Mouse (Mus musculus) stomach, embryonic 14.5 days (tissue): Measurements from ENCODE around the gene Isoc2a. TPM values are rescaled to one million over a fixed set of nuclear protein-coding genes. Genes with fewer than 3 reads are reported as not detected.

Source experiments
- ATAC-seq: fragments of 200-750 bp; cut with Nextera tagmentation; 2 replicates; pipeline ENCODE4 v1.8.0; 2017; ENCODE audit warnings: low read depth, moderate TSS enrichment; ENCODE audit not compliant: insufficient number of reproducible peaks, insufficient read depth, low FRiP score
- H3K27ac ChIP-seq: fragments of 300-500 bp; sonication (generic); 2 replicates; pipeline ENCODE4 v1.5.1; 2014; ENCODE audit warnings: mild to moderate bottlenecking, low read length, moderate library complexity, mixed read lengths
- H3K27me3 ChIP-seq: fragments of 300-500 bp; sonication (generic); 2 replicates; pipeline ENCODE4 v1.6.1; 2014; ENCODE audit warnings: low read length, control low read depth, mixed read lengths; ENCODE audit not compliant: control insufficient read depth, insufficient read depth
- H3K36me3 ChIP-seq: fragments of 300-500 bp; sonication (generic); 2 replicates; pipeline ENCODE4 v1.6.1; 2014; ENCODE audit warnings: mild to moderate bottlenecking, control low read depth, low read length, moderate library complexity, mixed read lengths; ENCODE audit not compliant: control insufficient read depth, insufficient read depth
- H3K4me1 ChIP-seq: fragments of 300-500 bp; sonication (generic); 2 replicates; pipeline ENCODE4 v1.6.1; 2014; ENCODE audit warnings: low read length, control low read depth, mixed read lengths; ENCODE audit not compliant: control insufficient read depth, insufficient read depth
- H3K4me2 ChIP-seq: fragments of 300-500 bp; sonication (generic); replicated peaks from 2 replicates; pipeline ENCODE4 v1.6.1; 2014; ENCODE audit warnings: low read depth, low read length, control low read depth
- H3K4me3 ChIP-seq: fragments of 300-500 bp; sonication (generic); 2 replicates; pipeline ENCODE4 v1.5.1; 2014; ENCODE audit warnings: low read depth, low read length, control low read depth
- H3K9ac ChIP-seq: fragments of 300-500 bp; sonication (generic); replicated peaks from 2 replicates; pipeline ENCODE4 v1.6.1; 2014; ENCODE audit warnings: low read depth, mild to moderate bottlenecking, control low read depth, low read length, moderate library complexity, mixed read lengths
- H3K9me3 ChIP-seq: fragments of 300-500 bp; sonication (generic); 2 replicates; pipeline ENCODE4 v1.6.1; 2016; ENCODE audit warnings: low read depth, low read length, control low read depth; ENCODE audit not compliant: control insufficient read depth
- WGBS: fragments of 180-500 bp; shearing (Covaris S2); extraction: QIAGEN DNeasy Blood & Tissue Kit; methylation state at CpG from one replicate; pipeline ENCODE4 v1.1.7; 2014; 5-methylcytosine and 5-hydroxymethylcytosine counted together
- polyA plus RNA-seq: library from polyadenylated mRNA; unstranded; fragments of >200 nt; fragmentation: Nextera tagmentation; extraction: Ambion mirVana; gene quantifications from 2 replicates; pipeline ENCODE4 v1.2.1, GENCODE M21; 2014

Gene Isoc2a
- polyA plus RNA-seq, 1 experiment from 2014 or later: 0.98 TPM

- Histone ChIP-seq H3K36me3 (peaks cover 28% of the 10 kb centered on the region), H3K9me3 (no peaks in the 10 kb centered on the region), H3K9ac (peak overlapping the region; percentile 10; the same call in 1 of the 2 replicates), H3K4me2 (peak overlapping the region; percentile 66), H3K27me3 (no peaks in the 10 kb centered on the region), H3K4me1 (peaks cover 51% of the 10 kb centered on the region), H3K4me3 (peak overlapping the region; percentile 25), H3K27ac (peak overlapping the region; percentile 90; the same call in 1 of the 2 replicates)
- 2% methylated on average over 14 of the region's 14 CpGs for WGBS
- ATAC-seq: 0 out of 2 replicates have a peak, but pooled peaks have one; percentile 0
Observed at GRCm38 (mm10) chr7:4922931-4923565, 46.1 kb downstream of the Isoc2a start.

GRCm38 (mm10) chr7:4923586-4924364, 46.8 kb downstream of the Isoc2a start:
- no peak for ATAC-seq
- peaks cover 52% of the 10 kb centered on the region for H3K4me1 ChIP-seq
- H3K27ac ChIP-seq: peak overlapping the region; percentile 90
- H3K9me3 ChIP-seq: no peaks in the 10 kb centered on the region
- H3K27me3 ChIP-seq: no peaks in the 10 kb centered on the region
- peak overlapping the region; percentile 10; the same call in 1 of the 2 replicates for H3K9ac ChIP-seq
- H3K4me3 ChIP-seq: peak overlapping the region; percentile 25; the same call in 1 of the 2 replicates
- H3K36me3 ChIP-seq: peaks cover 27% of the 10 kb centered on the region
- H3K4me2 ChIP-seq: peak overlapping the region; percentile 66
- 5% methylated on average over 37 of the region's 37 CpGs for WGBS

- no peaks in the 10 kb centered on the region for H3K27me3 ChIP-seq
- no peak overlapping the region for H3K9ac ChIP-seq
- peak overlapping the region; percentile 25; the same call in 1 of the 2 replicates for H3K4me3 ChIP-seq
- peaks cover 52% of the 10 kb centered on the region for H3K4me1 ChIP-seq
- 0% methylated on average over 4 of the region's 4 CpGs for WGBS
- peak overlapping the region; percentile 66 for H3K4me2 ChIP-seq
- H3K36me3 ChIP-seq: peaks cover 20% of the 10 kb centered on the region
- no peak for ATAC-seq
- peak overlapping the region; percentile 90 for H3K27ac ChIP-seq
- no peaks in the 10 kb centered on the region for H3K9me3 ChIP-seq
Observed at GRCm38 (mm10) chr7:4924483-4924882, 47.5 kb downstream of the Isoc2a start.

DNA sequence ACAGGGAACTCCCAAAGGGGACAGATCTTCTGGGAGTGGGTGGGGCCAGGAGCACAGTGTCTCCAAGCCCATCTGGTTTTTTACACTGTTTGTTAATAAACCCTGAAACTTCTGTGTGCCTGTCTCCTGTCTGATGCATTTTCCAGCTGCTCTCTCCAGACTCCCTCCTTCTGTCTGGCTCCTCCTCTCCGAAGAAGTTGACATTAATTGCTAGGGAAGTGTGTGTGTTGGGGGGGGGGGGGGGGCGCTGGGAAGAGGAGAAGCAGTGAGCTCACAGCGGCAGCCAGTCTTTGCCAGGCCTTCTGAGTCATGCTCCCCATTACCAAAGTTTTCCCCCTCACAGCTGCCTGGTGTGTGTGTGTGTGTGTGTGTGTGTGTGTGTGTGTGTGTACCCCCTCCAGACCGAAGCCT, 47.9 kb downstream of the Isoc2a start:
- H3K9ac ChIP-seq: no peak overlapping the region
- 0% methylated on average over 3 of the region's 4 CpGs for WGBS

GRCm38 (mm10) chr7:4925441-4926381, 48.8 kb downstream of the Isoc2a start, which contains the start of gene Ssc5d:
TSS of gene Ssc5d (plus strand) at chr7:4925785.
- peak; percentile 38 for ATAC-seq
- H3K9me3 ChIP-seq: no peaks in the 10 kb centered on the region
- H3K4me1 ChIP-seq: peaks cover 52% of the 10 kb centered on the region
- H3K4me3 ChIP-seq: no peak within 1 kb of the TSS
- no peaks in the 10 kb centered on the region for H3K27me3 ChIP-seq
- whole genome bisulfite sequencing: 10% methylated on average over 6 of the region's 6 CpGs
- H3K36me3 ChIP-seq: peaks cover 9% of the 10 kb centered on the region; the same call in 1 of the 2 replicates
- peak within 1 kb of the TSS; percentile 90 for H3K27ac ChIP-seq
- no peak within 1 kb of the TSS for H3K9ac ChIP-seq
- peak within 1 kb of the TSS; percentile 19 for H3K4me2 ChIP-seq

More for the DNA sequence above, 47.9 kb downstream of the Isoc2a start:
- H3K4me1 ChIP-seq: peaks cover 52% of the 10 kb centered on the region
- H3K4me3 ChIP-seq: no peak overlapping the region
- peak overlapping the region; percentile 90 for H3K27ac ChIP-seq
- peak; percentile 66 for ATAC-seq
- peak overlapping the region; percentile 19; the same call in 1 of the 2 replicates for H3K4me2 ChIP-seq
- peaks cover 16% of the 10 kb centered on the region for H3K36me3 ChIP-seq
- H3K9me3 ChIP-seq: no peaks in the 10 kb centered on the region
- H3K27me3 ChIP-seq: no peaks in the 10 kb centered on the region

DNA sequence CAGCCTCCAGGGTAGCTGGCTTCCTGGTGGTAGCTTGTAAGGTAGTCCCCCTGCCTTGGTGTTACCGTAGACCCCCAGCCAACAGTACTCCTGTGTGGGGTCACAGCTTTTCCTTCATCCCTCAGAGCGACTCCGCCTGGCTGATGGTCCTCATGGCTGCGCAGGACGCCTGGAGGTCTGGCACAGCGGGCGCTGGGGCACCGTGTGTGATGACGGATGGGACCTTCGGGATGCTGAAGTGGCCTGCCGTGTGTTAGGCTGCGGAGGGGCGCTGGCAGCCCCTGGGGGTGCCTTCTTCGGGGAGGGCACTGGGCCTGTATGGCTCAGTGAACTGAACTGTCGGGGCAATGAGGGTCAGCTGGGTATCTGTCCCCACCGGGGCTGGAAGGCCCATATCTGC, 49.9 kb downstream of the Isoc2a start:
- no peak overlapping the region for H3K4me2 ChIP-seq
- H3K9me3 ChIP-seq: no peaks in the 10 kb centered on the region
- 68% methylated on average over 16 of the region's 16 CpGs for WGBS
- no peak overlapping the region for H3K4me3 ChIP-seq
- no peak overlapping the region for H3K9ac ChIP-seq
- H3K27me3 ChIP-seq: no peaks in the 10 kb centered on the region
- no peaks in the 10 kb centered on the region for H3K36me3 ChIP-seq
- no peak overlapping the region for H3K27ac ChIP-seq
- H3K4me1 ChIP-seq: peaks cover 47% of the 10 kb centered on the region
- no peak for ATAC-seq

- H3K4me2 ChIP-seq: no peak overlapping the region
- ATAC-seq: no peak
- H3K4me3 ChIP-seq: no peak overlapping the region
- WGBS: 52% methylated on average over 8 of the region's 8 CpGs
- H3K27ac ChIP-seq: no peak overlapping the region
- H3K36me3 ChIP-seq: no peaks in the 10 kb centered on the region
- H3K27me3 ChIP-seq: no peaks in the 10 kb centered on the region
- no peaks in the 10 kb centered on the region for H3K9me3 ChIP-seq
- no peak overlapping the region for H3K9ac ChIP-seq
- peaks cover 42% of the 10 kb centered on the region for H3K4me1 ChIP-seq
Observed at GRCm38 (mm10) chr7:4927711-4928110, 50.8 kb downstream of the Isoc2a start.

DNA sequence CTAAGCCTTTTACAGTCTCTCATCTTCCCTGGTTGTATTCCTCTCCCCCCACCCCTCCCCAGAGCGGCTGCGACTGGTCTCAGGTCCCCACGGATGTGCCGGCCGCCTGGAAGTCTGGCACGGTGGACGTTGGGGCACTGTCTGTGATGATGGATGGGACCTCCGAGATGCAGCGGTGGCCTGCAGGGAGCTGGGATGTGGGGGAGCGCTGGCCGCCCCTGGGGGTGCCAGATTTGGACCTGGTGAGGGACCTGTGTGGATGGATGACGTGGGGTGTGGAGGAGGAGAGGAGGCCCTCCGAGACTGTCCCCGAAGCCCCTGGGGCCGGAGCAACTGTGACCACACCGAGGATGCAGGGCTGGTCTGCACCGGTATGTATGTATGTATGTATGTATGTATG, 51.4 kb downstream of the Isoc2a start:
- Histone ChIP-seq H3K4me3 (no peak overlapping the region), H3K27ac (no peak overlapping the region), H3K4me1 (peaks cover 36% of the 10 kb centered on the region), H3K4me2 (no peak overlapping the region), H3K27me3 (no peaks in the 10 kb centered on the region), H3K36me3 (no peaks in the 10 kb centered on the region), H3K9me3 (no peaks in the 10 kb centered on the region), H3K9ac (no peak overlapping the region)
- WGBS: 53% methylated on average over 17 of the region's 17 CpGs
- ATAC-seq: no peak
